Mouse (Mus musculus): ENCODE results near the gene Tbx1. TPM values are rescaled to one million over a fixed set of nuclear protein-coding genes. Genes with fewer than 3 reads are reported as not detected.
"Not testable (repeated sequence)": the region's sequence is repeated elsewhere in the genome, so short reads cannot be mapped to it uniquely, and the experiment has no call there.

The Tbx1 gene
- polyA plus RNA-seq, 1 experiment from 2014 or later = 0.93 TPM

DNA sequence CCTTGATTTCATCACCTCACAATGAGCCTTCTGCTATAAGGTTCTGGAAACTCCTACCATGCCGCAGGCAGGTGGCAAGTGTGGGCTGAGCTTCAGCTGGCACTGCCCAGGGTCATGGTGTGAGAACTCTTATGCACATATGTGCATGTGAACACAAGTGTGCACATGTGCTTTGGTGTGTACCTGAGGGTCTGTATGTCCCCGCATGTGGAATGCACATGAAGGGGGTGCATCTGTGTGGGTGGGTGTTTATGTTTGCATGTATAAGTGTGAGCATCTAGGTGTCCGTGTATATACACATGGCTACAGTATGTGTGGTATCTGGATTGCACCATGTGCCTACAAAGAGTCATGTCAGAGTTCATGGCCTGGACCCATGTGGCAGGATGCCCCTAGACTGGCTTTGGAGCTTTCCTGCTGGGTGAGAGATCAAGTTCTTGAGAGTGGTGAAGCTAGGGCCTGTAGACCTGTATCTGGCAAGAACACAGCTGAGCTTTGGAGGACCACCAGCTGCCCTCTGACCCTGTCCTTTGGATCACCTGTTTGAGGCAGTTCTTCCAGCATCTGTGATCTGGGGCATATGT is 53.0 kb downstream of the Tbx1 start:
- WGBS = 95% methylated on average over 3 of the region's 3 CpGs
- no peak overlapping the region for H3K27ac ChIP-seq (ENCODE audit: low read depth, low read length)
- no peak overlapping the region for H3K4me2 ChIP-seq (replicated peaks; ENCODE audit: low read depth)
- no peaks in the 10 kb centered on the region for H3K9me3 ChIP-seq (ENCODE audit: control insufficient read depth)
- TF ChIP-seq CTCF (IDR thresholded peaks at IDR 0.05; ENCODE audit: low read depth) = no peak
- no peaks in the 10 kb centered on the region for H3K4me1 ChIP-seq (replicated peaks; ENCODE audit: control insufficient read depth, insufficient read depth, low read length)
- no peak for ATAC-seq
- no peaks in the 10 kb centered on the region for H3K36me3 ChIP-seq (ENCODE audit: control insufficient read depth, insufficient read depth)
- no peaks in the 10 kb centered on the region for H3K27me3 ChIP-seq (replicated peaks; ENCODE audit: control insufficient read depth, insufficient read depth, low read length)
- H3K9ac ChIP-seq (ENCODE audit: low read depth, low read length) = no peak overlapping the region
- no peak overlapping the region for H3K4me3 ChIP-seq (ENCODE audit: low read depth, low read length)

DNA sequence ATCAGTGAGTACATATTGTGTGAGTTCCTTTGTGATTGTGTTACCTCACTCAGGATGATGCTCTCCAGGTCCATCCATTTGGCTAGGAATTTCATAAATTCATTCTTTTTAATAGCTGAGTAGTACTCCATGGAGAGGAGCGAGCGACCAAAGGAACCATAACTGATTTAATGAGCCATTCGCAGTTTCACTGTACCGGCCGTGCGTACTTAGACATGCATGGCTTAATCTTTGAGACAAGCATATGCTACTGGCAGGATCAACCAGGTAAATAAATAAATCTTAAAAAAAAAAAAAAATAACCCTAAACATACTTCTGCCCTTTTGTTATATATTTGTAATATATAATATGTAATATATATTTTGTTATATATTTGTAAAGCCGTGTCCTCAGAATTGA is 57.4 kb downstream of the Tbx1 start:
- not testable (repeated sequence) for H3K4me2 ChIP-seq (replicated peaks; ENCODE audit: low read depth); H3K9ac ChIP-seq (ENCODE audit: low read depth, low read length); H3K4me1 ChIP-seq (replicated peaks; ENCODE audit: control insufficient read depth, insufficient read depth, low read length); H3K27me3 ChIP-seq (replicated peaks; ENCODE audit: control insufficient read depth, insufficient read depth, low read length); H3K36me3 ChIP-seq (ENCODE audit: control insufficient read depth, insufficient read depth); H3K9me3 ChIP-seq (ENCODE audit: control insufficient read depth); H3K27ac ChIP-seq (ENCODE audit: low read depth, low read length); H3K4me3 ChIP-seq (ENCODE audit: low read depth, low read length)
- ATAC-seq = peak; percentile 100
- WGBS = 96% methylated on average over 7 of the region's 7 CpGs

Other genes with a start within 250 kb of the Tbx1 start
- 78.6 and 85.2 TPM in 2 replicates for gene Tango2, start 242.6 kb downstream of the Tbx1 start, polyA plus RNA-seq (2015; fragmentation: Nextera tagmentation; extraction: Ambion mirVana)
- 9.3 and 9.6 TPM in 2 replicates for gene Arvcf, start 242.5 kb downstream of the Tbx1 start, polyA plus RNA-seq (2015; fragmentation: Nextera tagmentation; extraction: Ambion mirVana)
- 24.8 and 25.0 TPM in 2 replicates for gene Txnrd2, start 164.3 kb downstream of the Tbx1 start, polyA plus RNA-seq (2015; fragmentation: Nextera tagmentation; extraction: Ambion mirVana)
- 103 and 107 TPM in 2 replicates for gene Comt, start 163.8 kb downstream of the Tbx1 start, polyA plus RNA-seq (2015; fragmentation: Nextera tagmentation; extraction: Ambion mirVana)
- 11.0 and 12.6 TPM in 2 replicates for gene Gnb1l, start 92.0 kb downstream of the Tbx1 start, polyA plus RNA-seq (2015; fragmentation: Nextera tagmentation; extraction: Ambion mirVana)
- gene Rtl10, start 91.8 kb downstream of the Tbx1 start, polyA plus RNA-seq (2015; fragmentation: Nextera tagmentation; extraction: Ambion mirVana) = 1.4 and 1.8 TPM in 2 replicates
- gene Gp1bb, start 31.7 kb upstream of the Tbx1 start, polyA plus RNA-seq (2015; fragmentation: Nextera tagmentation; extraction: Ambion mirVana) = 1.6 and 2.4 TPM in 2 replicates
- gene Gm49601, start 35.8 kb upstream of the Tbx1 start, polyA plus RNA-seq (2015; fragmentation: Nextera tagmentation; extraction: Ambion mirVana) = 0.34 and 1.4 TPM in 2 replicates
- gene Sept5, start 39.3 kb upstream of the Tbx1 start, polyA plus RNA-seq (2015; fragmentation: Nextera tagmentation; extraction: Ambion mirVana) = 24.7 and 25.4 TPM in 2 replicates
- gene Cldn5, start 186.2 kb upstream of the Tbx1 start, polyA plus RNA-seq (2015; fragmentation: Nextera tagmentation; extraction: Ambion mirVana) = 23.1 and 25.3 TPM in 2 replicates
- gene Ufd1, start 221.1 kb upstream of the Tbx1 start, polyA plus RNA-seq (2015; fragmentation: Nextera tagmentation; extraction: Ambion mirVana) = 50.1 and 52.3 TPM in 2 replicates
- gene Cdc45, start 221.3 kb upstream of the Tbx1 start, polyA plus RNA-seq (2015; fragmentation: Nextera tagmentation; extraction: Ambion mirVana) = 8.9 and 9.3 TPM in 2 replicates
- 18.3 and 25.8 TPM in 2 replicates for gene 2510002D24Rik, start 245.9 kb upstream of the Tbx1 start, polyA plus RNA-seq (2015; fragmentation: Nextera tagmentation; extraction: Ambion mirVana)
- gene Gm28539, start 245.9 kb upstream of the Tbx1 start, polyA plus RNA-seq (2015; fragmentation: Nextera tagmentation; extraction: Ambion mirVana) = not detected in 2 replicates

Measured in intestine, postnatal 0 days (tissue).